Mouse (Mus musculus) bone marrow macrophage, adult 2 months (primary cell): Measurements from ENCODE around the gene Stim1.

Experiments
- CTCF ChIP-seq: IDR thresholded peaks from 2 replicates; pipeline ENCODE4 v1.5.1; 2012; ENCODE audit warnings: low read depth, mild to moderate bottlenecking, low read length, moderate library complexity
- POLR2A ChIP-seq: IDR thresholded peaks from 2 replicates; pipeline ENCODE4 v1.6.1; 2012; ENCODE audit warnings: mild to moderate bottlenecking, low read depth, low read length, borderline replicate concordance

GRCm38 (mm10) chr7:102255954-102256353 lies 11.7 kb upstream of the Stim1 start, which contains the start of gene Rhog:
- TF ChIP-seq CTCF (no peak), POLR2A (no peak)
